Mouse (Mus musculus) Patski (cell line): ENCODE results near the gene Sulf2. TPM values are rescaled to one million over a fixed set of nuclear protein-coding genes. Genes with fewer than 3 reads are reported as not detected.
A peak's percentile ranks its signal among the peaks of the same experiment; 100 is the strongest.

Source experiments
- ATAC-seq: fragments of 100-300 bp; one replicate; pipeline ENCODE4 v1.8.0; 2021
- CTCF ChIA-PET: fragments of 350-600 bp; sonication (Branson Sonifier 250); formaldehyde crosslinking; loops from one replicate; lab custom pipeline; 2022; ENCODE audit warnings: inconsistent platforms; lab: Charles Lee
- POLR2A ChIA-PET: fragments of 350-600 bp; sonication (Branson Sonifier 250); formaldehyde crosslinking; loops from one replicate; lab custom pipeline; 2022; ENCODE audit warnings: antibody characterized with exemption, inconsistent platforms; lab: Charles Lee
- DNase-seq: peaks from one replicate; pipeline ENCODE4 v3.0.0-alpha.2; 2011; ENCODE audit warnings: low read depth, low spot score
- H3K27me3 ChIP-seq: fragments of 371-371 bp; one replicate; pipeline ENCODE4 v1.5.1; 2021
- CTCF ChIP-seq: fragments of 100-300 bp; IDR thresholded peaks from one replicate; pipeline ENCODE4 v1.5.1; 2021
- in situ Hi-C: fragments of 300-500 bp; cut with MboI; formaldehyde crosslinking; loops from 3 replicates; pipeline ENCODE4 v1.11.1; 2018; ENCODE audit warnings: low pct_unique_long_range_greater_than_20kb, mixed read lengths
- polyA plus RNA-seq: library from polyadenylated mRNA; unstranded; gene quantifications from one replicate; pipeline ENCODE4 v1.2.3, GENCODE M21; 2021

The Sulf2 gene
- polyA plus RNA-seq, 1 experiment from 2014 or later: 31.6 TPM

GRCm38 (mm10) chr2:166062008-166062407 lies 93.5 kb downstream of the Sulf2 start:
- ChIA-PET POLR2A (interaction anchor here (0.8 kb wide), 1 partner anchor 69 kb away, joined by 5 read pairs; no protein-coding TSS in a partner anchor), CTCF (interaction anchor here (1.4 to 3.1 kb wide), 3 partner anchors 12 to 20 kb away, joined by 3 to 12 read pairs (median 4); no protein-coding TSS in a partner anchor)
- no peak for TF ChIP-seq CTCF
- in situ Hi-C loops: no loop called here
- DNase-seq: no peak
- H3K27me3 ChIP-seq: no peaks in the 10 kb centered on the region
- no peak for ATAC-seq

DNA sequence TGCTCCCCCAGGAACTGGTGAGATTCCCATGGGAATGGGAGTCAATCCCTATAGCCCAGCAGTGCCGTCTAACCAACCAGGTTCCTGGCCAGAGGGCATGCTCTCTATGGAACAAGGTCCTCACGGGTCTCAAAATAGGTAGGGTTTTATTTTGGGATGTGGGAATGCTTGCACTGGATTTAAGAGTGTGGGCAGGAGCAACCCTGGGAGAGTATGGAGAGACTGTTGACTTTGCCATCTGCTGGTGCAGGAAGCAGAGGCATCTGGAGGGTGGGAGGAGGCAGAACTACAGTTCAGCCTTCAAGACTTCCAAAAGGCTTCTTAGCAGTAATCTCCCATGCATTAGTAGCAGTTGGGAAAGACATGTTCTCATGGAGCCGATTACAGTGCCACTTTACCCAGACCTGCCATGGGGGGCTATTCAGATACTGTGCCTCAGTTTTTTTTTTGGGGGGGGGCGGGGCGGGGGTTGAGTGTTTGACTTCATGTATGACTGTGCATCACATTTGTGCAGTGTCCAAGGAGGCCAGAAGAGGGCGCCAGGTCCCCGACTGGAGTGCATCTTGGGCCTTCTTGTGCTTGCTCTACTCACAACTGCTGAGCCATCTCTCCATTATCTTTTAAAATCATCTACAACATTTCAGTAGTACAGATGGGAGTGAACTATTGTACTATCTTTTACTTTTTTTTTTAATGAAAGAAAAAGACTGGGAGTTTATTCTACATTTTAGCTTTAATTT lies 95.6 kb downstream of the Sulf2 start:
- in situ Hi-C loops: no loop called here
- CTCF ChIA-PET: interaction anchor here (1.1 to 3.1 kb wide), 2 partner anchors 10 to 23 kb away, joined by 3 to 12 read pairs; no protein-coding TSS in a partner anchor
- no peak for TF ChIP-seq CTCF
- DNase-seq (no peak), ATAC-seq (no peak)
- no peaks in the 10 kb centered on the region for H3K27me3 ChIP-seq
- POLR2A ChIA-PET: interaction anchor here (1.3 kb wide), 1 partner anchor 9 kb away, joined by 4 read pairs; no protein-coding TSS in a partner anchor

GRCm38 (mm10) chr2:166054002-166054539 lies 101.4 kb downstream of the Sulf2 start:
- in situ Hi-C loops: no loop called here
- POLR2A ChIA-PET: no interaction called here
- H3K27me3 ChIP-seq: no peaks in the 10 kb centered on the region
- no peak for DNase-seq
- no peak for TF ChIP-seq CTCF
- CTCF ChIA-PET: no interaction called here
- ATAC-seq: no peak

DNA sequence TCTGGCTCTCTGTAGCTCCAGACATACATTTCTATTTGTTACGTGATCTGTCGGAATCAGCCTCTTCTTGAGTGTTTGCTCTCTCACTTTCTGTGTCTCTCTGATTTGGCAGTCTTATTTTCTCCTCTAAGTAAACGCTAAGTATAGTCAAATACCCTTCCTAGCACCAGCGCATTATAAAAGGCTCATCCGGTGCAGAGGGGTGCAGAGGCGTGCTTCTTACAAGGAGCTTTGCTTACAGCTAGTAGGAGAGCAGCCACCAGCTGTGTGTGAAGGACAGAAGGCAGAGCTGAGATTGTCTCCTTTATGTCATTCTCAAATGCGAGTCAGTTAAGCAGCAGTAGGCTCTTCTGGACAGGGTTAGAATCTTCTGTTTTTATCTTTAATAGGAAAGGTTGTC lies 103.5 kb downstream of the Sulf2 start:
- no peak for DNase-seq
- ChIA-PET CTCF (interaction anchor here (0.7 to 1.2 kb wide), 3 partner anchors 9 to 31 kb away, joined by 3 read pairs; no protein-coding TSS in a partner anchor), POLR2A (no interaction called here)
- no peak for TF ChIP-seq CTCF
- H3K27me3 ChIP-seq: no peaks in the 10 kb centered on the region
- no peak for ATAC-seq
- in situ Hi-C loops: no loop called here

DNA sequence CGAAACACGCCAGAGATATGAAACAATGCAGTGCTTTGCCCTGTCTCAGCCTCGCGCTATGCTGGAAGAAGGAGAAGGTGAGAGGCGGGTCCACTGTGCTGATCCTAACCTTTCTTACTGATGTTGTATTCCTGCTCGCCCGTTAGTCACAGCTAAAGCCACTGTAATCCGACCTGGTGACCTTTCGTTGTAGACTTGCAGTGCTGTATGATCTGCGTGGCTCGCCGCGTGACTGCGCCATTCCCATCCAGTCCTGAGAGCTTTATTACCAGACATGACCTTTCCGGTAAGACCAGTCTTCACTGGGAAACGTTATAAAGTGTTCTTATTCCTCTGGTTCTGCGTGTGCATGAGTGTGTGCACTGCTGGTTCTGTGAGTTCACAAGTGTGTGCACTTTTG lies 104.0 kb downstream of the Sulf2 start:
- no peak for TF ChIP-seq CTCF
- DNase-seq: no peak
- no peak for ATAC-seq
- H3K27me3 ChIP-seq: no peaks in the 10 kb centered on the region
- in situ Hi-C loops: no loop called here
- ChIA-PET POLR2A (no interaction called here), CTCF (interaction anchor here (0.8 to 1.6 kb wide), 4 partner anchors 11 to 137 kb away, joined by 3 to 5 read pairs (median 4); no protein-coding TSS in a partner anchor)

DNA sequence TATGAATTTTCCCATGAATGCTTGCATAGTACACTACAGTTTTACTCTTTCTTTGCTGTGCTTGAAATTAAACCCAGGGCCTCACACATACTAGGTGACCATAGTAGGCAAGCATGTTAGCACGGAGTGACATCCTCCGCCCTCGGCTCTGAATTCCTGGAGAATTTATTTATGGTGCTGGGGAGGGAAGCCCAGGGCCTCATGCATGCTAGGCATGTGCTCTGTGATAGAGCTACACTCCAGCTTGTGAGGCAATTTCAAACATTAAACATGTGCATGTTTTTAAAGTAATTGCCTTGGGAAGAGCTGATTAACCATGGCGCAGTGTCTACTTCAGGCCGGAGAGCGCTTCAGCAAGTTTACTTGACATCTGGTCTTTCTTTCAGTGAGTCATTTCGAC lies 106.6 kb downstream of the Sulf2 start:
- ChIA-PET POLR2A (no interaction called here), CTCF (interaction anchor here (1.0 kb wide), 1 partner anchor 48 kb away, joined by 3 read pairs; no protein-coding TSS in a partner anchor)
- ATAC-seq (no peak), DNase-seq (no peak)
- in situ Hi-C loops: no loop called here
- TF ChIP-seq CTCF: no peak
- no peaks in the 10 kb centered on the region for H3K27me3 ChIP-seq

DNA sequence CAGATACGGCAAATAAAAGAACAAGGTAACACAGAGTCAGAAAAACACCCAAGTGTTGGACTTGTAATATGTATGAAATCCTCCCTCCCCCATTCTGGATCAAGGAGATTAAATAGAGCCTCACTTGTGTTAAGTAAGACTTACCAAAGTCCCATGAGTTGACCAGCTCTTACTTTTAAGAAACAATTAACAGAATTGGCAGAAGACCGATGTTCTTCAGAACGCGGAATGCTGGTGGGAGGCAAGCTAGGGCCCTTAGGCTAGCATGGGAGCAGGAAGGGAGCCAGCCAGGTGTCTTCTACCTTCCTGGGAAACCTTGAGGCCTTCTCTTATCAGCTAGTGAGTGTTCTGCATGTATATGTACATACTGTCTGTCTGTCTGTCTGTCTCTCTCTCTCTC lies 107.5 kb downstream of the Sulf2 start:
- H3K27me3 ChIP-seq: no peaks in the 10 kb centered on the region
- no peak for ATAC-seq
- ChIA-PET POLR2A (no interaction called here), CTCF (interaction anchor here (1.0 to 2.8 kb wide), 3 partner anchors 12 to 127 kb away, joined by 3 to 6 read pairs (median 6); no protein-coding TSS in a partner anchor)
- in situ Hi-C loops: no loop called here
- TF ChIP-seq CTCF: no peak
- no peak for DNase-seq

- ChIA-PET POLR2A (interaction anchor here (1.3 kb wide), 1 partner anchor 53 kb away, joined by 3 read pairs; the partner anchor contains the start of gene Ncoa3), CTCF (interaction anchor here (0.6 to 2.8 kb wide), 12 partner anchors 9 to 236 kb away, joined by 3 to 8 read pairs (median 3); no protein-coding TSS in a partner anchor)
- peak; percentile 94 for TF ChIP-seq CTCF
- in situ Hi-C loops: no loop called here
- DNase-seq (no peak), ATAC-seq (no peak)
- H3K27me3 ChIP-seq: no peaks in the 10 kb centered on the region
Measured at GRCm38 (mm10) chr2:166045549-166046501, 109.6 kb downstream of the Sulf2 start.

DNA sequence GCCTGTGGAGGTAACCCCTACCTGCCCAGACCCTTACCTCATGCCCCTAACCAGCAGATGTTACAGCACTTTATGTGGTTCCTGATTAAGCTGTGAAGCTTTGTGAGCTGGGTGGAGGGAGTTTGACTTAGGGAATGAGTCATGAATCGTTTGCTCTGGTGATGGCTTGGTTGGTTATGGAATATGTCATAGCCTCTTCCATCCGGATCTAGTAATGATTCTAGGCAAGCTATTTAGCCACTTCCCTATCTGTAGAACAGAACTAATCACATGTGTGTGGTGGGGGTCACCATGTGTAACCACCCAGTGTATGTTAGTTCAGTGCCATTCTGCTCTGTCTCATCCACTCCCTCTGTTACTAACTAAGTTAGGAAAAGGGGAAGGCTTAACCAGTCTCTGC lies 110.5 kb downstream of the Sulf2 start:
- ChIA-PET CTCF (interaction anchor here (0.7 to 1.9 kb wide), 6 partner anchors 9 to 235 kb away, joined by 3 to 8 read pairs (median 3); no protein-coding TSS in a partner anchor), POLR2A (interaction anchor here (1.3 kb wide), 1 partner anchor 52 kb away, joined by 3 read pairs; the partner anchor contains the start of gene Ncoa3)
- in situ Hi-C loops: no loop called here
- TF ChIP-seq CTCF: no peak
- DNase-seq (no peak), ATAC-seq (no peak)
- H3K27me3 ChIP-seq: no peaks in the 10 kb centered on the region

- ATAC-seq: no peak
- DNase-seq: no peak
- in situ Hi-C loops: loop anchor here (5.0 kb wide), 3 partner anchors 40 to 220 kb away; no protein-coding TSS in a partner anchor
- H3K27me3 ChIP-seq: no peaks in the 10 kb centered on the region
- POLR2A ChIA-PET: no interaction called here
- TF ChIP-seq CTCF: no peak
- CTCF ChIA-PET: no interaction called here
Measured at GRCm38 (mm10) chr2:166042542-166042941, 112.9 kb downstream of the Sulf2 start.
